Mouse (Mus musculus) liver, embryonic 14.5 days (tissue): ENCODE measurements at regions not wholly inside any gene's neighbourhood (a gene's known extent, or its start where the extent isn't known, plus 50 kb on each side); places are given as distances from the start of the nearest gene placed in this dataset.

Source experiments
- ATAC-seq: fragments of 200-750 bp; cut with Nextera tagmentation; 2 replicates; pipeline ENCODE4 v1.8.0; 2017; ENCODE audit warnings: moderate number of reproducible peaks, mild to moderate bottlenecking, moderate library complexity; ENCODE audit not compliant: insufficient read depth
- DNase-seq, 3 experiments: peaks; one replicate each; pipeline ENCODE4 v3.0.0-alpha.2; 2012 to 2013; ENCODE audit warnings: low read depth in 3 of 3, low spot score in 3 of 3
- H3K27ac ChIP-seq: fragments of 300-500 bp; sonication (generic); 2 replicates; pipeline ENCODE4 v1.5.1; 2014; ENCODE audit warnings: moderate library complexity, mild to moderate bottlenecking, control low read depth, inconsistent platforms
- H3K27me3 ChIP-seq: fragments of 300-500 bp; sonication (generic); 2 replicates; pipeline ENCODE4 v1.6.1; 2014; ENCODE audit warnings: mild to moderate bottlenecking, low read length, moderate library complexity; ENCODE audit not compliant: control insufficient read depth, insufficient read depth
- H3K36me3 ChIP-seq: fragments of 300-500 bp; sonication (generic); replicated peaks from 2 replicates; pipeline ENCODE4 v1.6.1; 2014; ENCODE audit warnings: low read depth; ENCODE audit not compliant: control insufficient read depth, insufficient read depth
- H3K4me1 ChIP-seq, 2 experiments: fragments of 200-500 bp in 1 of 2; fragments of 300-500 bp in 1 of 2; sonication (generic) in 1 of 2; replicated peaks; 2 replicates each; pipeline ENCODE4 v1.6.1; 2012 to 2014; ENCODE audit warnings: antibody characterized with exemption in 1 of 2, inconsistent platforms in 1 of 2, low read length in 1 of 2; ENCODE audit not compliant: control insufficient read depth in 2 of 2, insufficient read depth in 2 of 2
- H3K4me2 ChIP-seq: fragments of 300-500 bp; sonication (generic); 2 replicates; pipeline ENCODE4 v1.6.1; 2014; ENCODE audit warnings: low read depth, mild to moderate bottlenecking, control low read depth, moderate library complexity
- H3K4me3 ChIP-seq, 2 experiments: fragments of 200-500 bp in 1 of 2; fragments of 300-500 bp in 1 of 2; sonication (generic) in 1 of 2; 2 replicates each; pipeline ENCODE4 v1.5.1; 2012 to 2014; ENCODE audit warnings: low read depth in 2 of 2, low read length in 2 of 2, mild to moderate bottlenecking in 2 of 2, control low read depth in 1 of 2, inconsistent platforms in 1 of 2, moderate library complexity in 1 of 2; ENCODE audit not compliant: insufficient read depth in 1 of 2
- H3K9ac ChIP-seq: fragments of 300-500 bp; sonication (generic); replicated peaks from 2 replicates; pipeline ENCODE4 v1.6.1; 2014; ENCODE audit warnings: mild to moderate bottlenecking, control low read depth, moderate library complexity
- H3K9me3 ChIP-seq: fragments of 300-500 bp; sonication (generic); 2 replicates; pipeline ENCODE4 v1.6.1; 2016; ENCODE audit warnings: low read length, mixed read lengths; ENCODE audit not compliant: control insufficient read depth
- CTCF ChIP-seq: IDR thresholded peaks from 2 replicates; pipeline ENCODE4 v1.5.1; 2016; ENCODE audit warnings: antibody characterized with exemption, low read depth, control low read depth
- EP300 ChIP-seq: IDR thresholded peaks from 2 replicates; pipeline ENCODE4 v1.6.1; 2016; ENCODE audit warnings: antibody characterized with exemption, low read depth
- WGBS: fragments of 180-500 bp; shearing (Covaris S2); extraction: QIAGEN DNeasy Blood & Tissue Kit; methylation state at CpG from one replicate; pipeline ENCODE4 v1.1.7; 2014; ENCODE audit not compliant: insufficient replicate concordance; 5-methylcytosine and 5-hydroxymethylcytosine counted together

- TF ChIP-seq CTCF, result no peak
- TF ChIP-seq EP300, result no peak
- Histone ChIP-seq H3K9ac (no peak overlapping the region), H3K27me3 (no peaks in the 10 kb centered on the region), H3K4me2 (no peak overlapping the region), H3K4me1 (no peaks in the 10 kb centered on the region), H3K4me3 (no peak overlapping the region), H3K36me3 (no peaks in the 10 kb centered on the region), H3K27ac (no peak overlapping the region), H3K9me3 (no peaks in the 10 kb centered on the region)
- DNase-seq (no peak), ATAC-seq (no peak)
- 31% methylated on average over 2 of the region's 2 CpGs for WGBS
Measured at GRCm38 (mm10) chr13:107447813-107448212, 425.9 kb upstream of the Kif2a start.

GRCm38 (mm10) chr13:107419363-107420155, 397.6 kb upstream of the Kif2a start:
- ATAC-seq, result no peak
- H3K4me2 ChIP-seq, result no peak overlapping the region
- TF ChIP-seq CTCF (no peak), EP300 (no peak)
- H3K9ac ChIP-seq, result no peak overlapping the region
- no peak for DNase-seq
- no peaks in the 10 kb centered on the region for H3K9me3 ChIP-seq
- no peaks in the 10 kb centered on the region for H3K36me3 ChIP-seq
- H3K27me3 ChIP-seq, result no peaks in the 10 kb centered on the region
- no peak overlapping the region for H3K4me3 ChIP-seq
- WGBS, result 44% methylated on average over 3 of the region's 3 CpGs
- no peak overlapping the region for H3K27ac ChIP-seq
- no peaks in the 10 kb centered on the region for H3K4me1 ChIP-seq

GRCm38 (mm10) chr13:107410267-107410666, 388.3 kb upstream of the Kif2a start:
- no peaks in the 10 kb centered on the region for H3K36me3 ChIP-seq
- no peaks in the 10 kb centered on the region for H3K27me3 ChIP-seq
- H3K4me3 ChIP-seq, result no peak overlapping the region
- TF ChIP-seq EP300, result no peak
- no peak for TF ChIP-seq CTCF
- DNase-seq (no peak), ATAC-seq (no peak)
- H3K9ac ChIP-seq, result no peak overlapping the region
- no peaks in the 10 kb centered on the region for H3K9me3 ChIP-seq
- H3K27ac ChIP-seq, result no peak overlapping the region
- no peak overlapping the region for H3K4me2 ChIP-seq
- H3K4me1 ChIP-seq, result no peaks in the 10 kb centered on the region

- WGBS, result 50% methylated on average over 5 of the region's 5 CpGs
Measured at GRCm38 (mm10) chr13:107407674-107408026, 385.7 kb upstream of the Kif2a start.

GRCm38 (mm10) chr13:107406977-107407673, 385.2 kb upstream of the Kif2a start:
- Histone ChIP-seq H3K27me3 (no peaks in the 10 kb centered on the region), H3K4me2 (no peak overlapping the region), H3K4me3 (no peak overlapping the region), H3K36me3 (no peaks in the 10 kb centered on the region), H3K9me3 (no peaks in the 10 kb centered on the region), H3K27ac (no peak overlapping the region), H3K9ac (no peak overlapping the region), H3K4me1 (no peaks in the 10 kb centered on the region)
- no peak for ATAC-seq
- TF ChIP-seq CTCF, result no peak
- no peak for TF ChIP-seq EP300
- 48% methylated on average over 5 of the region's 5 CpGs for WGBS
- DNase-seq, result no peak

More at GRCm38 (mm10) chr13:107407674-107408026, 385.7 kb upstream of the Kif2a start:
- H3K36me3 ChIP-seq, result no peaks in the 10 kb centered on the region
- no peak for TF ChIP-seq EP300
- no peak for TF ChIP-seq CTCF
- H3K4me3 ChIP-seq, result no peak overlapping the region
- ATAC-seq, result no peak
- H3K9ac ChIP-seq, result no peak overlapping the region
- H3K4me2 ChIP-seq, result no peak overlapping the region
- no peaks in the 10 kb centered on the region for H3K4me1 ChIP-seq
- no peaks in the 10 kb centered on the region for H3K27me3 ChIP-seq
- no peak overlapping the region for H3K27ac ChIP-seq
- no peaks in the 10 kb centered on the region for H3K9me3 ChIP-seq
- no peak for DNase-seq
